Mouse (Mus musculus) ovary, postnatal 36 days (tissue): ENCODE measurements around the gene Ssbp4.

Experiments used
- DNase-seq: peaks from one replicate; pipeline ENCODE4 v3.0.0; 2022; ENCODE audit warnings: low spot score, mixed read lengths

Gene Ssbp4

GRCm38 (mm10) chr8:70608749-70609367, at the start of gene Ssbp4:
Gene Ssbp4, minus strand, starts transcription at chr8:70608872.
- no peak for DNase-seq

DNA sequence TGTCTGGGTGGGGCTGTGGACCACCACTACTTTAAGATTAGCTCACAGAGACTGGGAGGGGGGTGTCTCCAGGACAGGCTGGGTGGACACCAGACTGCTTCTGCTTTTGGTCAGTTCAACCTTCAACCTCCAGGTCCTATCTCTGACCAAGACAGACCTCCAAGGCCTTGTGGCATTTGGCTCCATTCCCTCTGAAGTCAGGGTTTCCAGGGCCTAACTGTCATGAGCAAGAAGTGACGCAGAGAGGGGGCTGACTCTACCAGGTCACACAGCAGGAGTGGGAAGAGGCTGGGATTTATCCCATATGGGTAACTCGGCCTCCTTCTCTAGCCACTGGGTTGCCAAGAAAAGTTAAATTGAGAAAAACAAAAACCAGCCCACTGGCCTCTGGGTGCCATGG, 49.1 kb upstream of the Ssbp4 start:
- no peak for DNase-seq

DNA sequence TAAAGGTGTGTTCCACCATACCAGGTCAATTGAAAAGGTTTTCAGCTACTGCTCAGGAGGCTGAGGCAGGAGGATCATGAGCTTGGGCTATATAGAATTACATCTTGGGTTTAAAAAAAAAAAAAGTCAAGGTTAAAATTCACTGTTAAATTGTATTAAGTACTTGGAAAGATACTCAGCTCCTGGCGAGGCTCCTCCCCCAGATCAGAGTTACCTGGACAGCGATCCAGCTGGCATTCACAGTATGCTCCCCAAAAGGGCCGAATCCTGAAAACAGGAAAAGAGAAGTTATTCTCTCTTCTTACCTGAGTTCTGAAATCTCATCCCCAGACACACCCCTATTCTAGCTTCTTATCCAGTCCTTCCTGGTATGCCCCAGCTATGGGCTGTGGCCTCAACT, 48.5 kb upstream of the Ssbp4 start:
- no peak for DNase-seq

DNA sequence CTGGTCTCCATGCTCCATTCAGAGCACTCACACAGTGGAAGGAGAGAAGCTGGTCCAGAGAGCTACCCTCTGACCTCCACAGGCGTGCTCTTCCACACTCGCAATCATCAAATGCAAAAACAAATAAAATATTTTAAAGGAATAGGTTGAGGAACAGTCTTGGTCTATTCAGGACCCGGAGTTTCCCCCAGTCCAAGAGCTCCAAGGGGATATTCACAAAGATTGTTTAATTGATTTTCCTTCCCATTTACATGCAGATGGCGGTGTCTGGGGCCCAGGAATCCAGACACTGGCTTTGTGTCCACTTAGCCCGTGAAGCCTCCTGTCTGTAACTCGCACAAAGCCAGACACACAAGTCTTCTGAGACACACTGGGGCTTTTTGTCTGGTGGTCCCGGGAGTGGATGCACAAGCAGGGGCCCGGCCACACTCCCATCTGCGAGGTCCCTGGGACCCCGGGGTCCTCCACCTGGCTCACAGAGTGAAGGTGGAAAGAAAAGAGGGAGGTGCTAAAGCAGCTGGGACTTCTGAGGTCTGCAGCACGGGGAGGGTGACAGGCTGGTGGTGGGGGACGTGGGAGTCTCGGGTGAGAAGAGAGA, 47.6 kb upstream of the Ssbp4 start:
- no peak for DNase-seq

DNA sequence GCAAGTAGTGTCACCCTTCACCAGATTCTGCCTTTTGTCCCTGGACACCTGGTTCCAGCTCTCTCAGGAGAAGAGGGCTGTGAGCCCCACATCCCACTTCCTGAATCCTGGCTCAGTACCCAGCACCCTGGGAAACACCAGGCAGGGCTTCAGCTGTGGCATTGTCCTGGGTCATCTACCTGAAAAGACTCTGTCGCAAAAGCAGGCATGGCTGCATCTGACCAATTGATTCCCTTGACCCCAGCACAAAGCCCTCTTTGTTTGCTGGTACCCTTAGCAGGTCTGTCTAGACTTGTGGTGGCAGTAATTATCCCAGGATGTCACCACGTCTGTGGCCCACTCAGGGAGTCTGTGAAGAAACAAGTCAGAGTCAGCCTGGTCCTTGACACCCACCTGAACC, 46.8 kb upstream of the Ssbp4 start:
- no peak for DNase-seq

DNA sequence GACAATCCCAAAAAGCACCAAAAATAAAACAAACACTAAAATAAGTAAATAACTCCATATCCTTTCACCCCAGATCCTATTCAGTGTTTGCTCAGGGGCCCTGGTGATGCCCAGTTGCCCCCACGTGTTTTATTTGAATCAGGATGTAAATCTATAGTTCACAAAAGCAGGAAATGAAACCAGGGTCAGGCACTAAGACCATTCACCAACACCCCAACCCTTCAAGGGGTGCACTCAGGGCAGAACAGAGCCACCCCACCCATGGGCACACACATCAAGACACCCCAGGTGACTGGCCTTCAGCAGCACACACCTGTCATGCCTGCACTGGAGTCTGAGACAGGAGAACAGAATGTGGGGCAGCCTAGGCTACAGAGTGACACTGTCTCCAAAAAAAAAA, 45.4 kb upstream of the Ssbp4 start:
- DNase-seq: no peak

DNA sequence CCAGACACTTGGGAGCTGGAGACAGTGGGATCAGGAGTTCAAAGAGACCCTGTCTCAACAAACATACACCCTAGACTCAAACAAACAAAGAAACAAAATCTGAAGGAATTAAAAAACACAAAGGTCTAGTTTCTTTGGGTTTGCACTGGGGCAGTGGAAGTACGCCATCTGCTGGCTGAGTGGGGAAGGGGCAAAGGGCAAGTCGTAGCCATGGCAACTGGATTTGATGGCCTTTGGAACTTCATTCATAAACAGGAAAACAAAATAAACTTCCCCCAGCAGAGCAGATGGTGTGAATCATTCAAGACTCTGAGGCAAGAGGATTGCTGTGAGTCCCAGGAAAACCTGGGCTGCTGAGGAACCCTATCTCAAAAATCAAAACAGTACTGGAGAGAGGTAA, 44.6 kb upstream of the Ssbp4 start:
- DNase-seq: peak; percentile 62

- no peak for DNase-seq
These were observed 41.7 kb upstream of the Ssbp4 start for GRCm38 (mm10) chr8:70650351-70650750.

DNA sequence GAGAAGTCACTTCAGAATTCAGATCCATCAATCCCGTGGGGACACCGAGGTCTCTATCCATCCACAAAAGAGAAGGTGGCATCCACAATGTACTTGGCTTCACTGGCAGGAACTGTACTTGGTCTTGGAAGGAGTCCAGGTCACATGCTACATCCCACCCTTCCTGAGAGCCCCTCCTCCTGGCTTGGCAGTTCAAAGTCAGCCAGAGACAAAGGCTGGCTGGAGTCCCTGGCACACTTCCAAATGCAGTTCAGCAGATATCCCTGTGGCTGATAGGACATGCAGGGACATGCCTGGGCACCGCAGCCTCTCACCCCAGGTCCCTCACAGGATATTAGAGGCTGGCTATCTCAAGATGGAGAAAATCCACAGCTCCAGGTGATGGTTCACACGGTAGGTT, 40.7 kb upstream of the Ssbp4 start:
- DNase-seq: peak; percentile 81

DNA sequence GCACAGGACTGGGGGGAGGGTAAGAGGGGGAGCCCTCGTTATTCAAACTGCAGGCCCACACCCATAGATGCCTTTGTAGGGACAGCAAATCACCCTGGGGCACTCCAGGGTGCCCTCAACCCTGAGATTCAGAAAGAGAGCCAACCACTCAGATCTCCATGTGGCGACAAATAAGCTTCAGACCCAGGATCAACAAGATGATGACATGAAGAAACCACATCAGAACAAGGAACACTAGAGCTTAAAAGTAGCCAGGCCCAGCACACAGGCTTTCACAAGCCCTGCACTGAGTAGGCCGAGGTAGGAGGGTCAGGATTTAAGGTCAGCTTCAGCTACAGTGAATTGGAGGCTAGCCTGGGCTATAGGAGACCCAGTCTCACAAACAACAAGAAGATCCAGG, 40.2 kb upstream of the Ssbp4 start:
- no peak for DNase-seq

DNA sequence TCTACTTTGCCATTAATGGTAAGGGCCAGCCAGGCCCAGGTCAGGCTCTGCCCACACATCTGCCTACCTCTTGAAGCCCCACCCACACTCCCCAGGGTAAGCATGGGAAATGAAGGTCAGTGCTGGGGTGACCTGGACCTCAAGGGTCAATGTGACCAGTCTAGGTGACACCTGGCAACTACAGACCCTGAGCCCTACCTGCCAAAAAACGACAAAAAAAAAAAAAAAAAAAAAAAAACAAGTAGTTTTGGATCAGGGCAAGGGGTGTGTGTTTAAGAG, 39.4 kb upstream of the Ssbp4 start:
- no peak for DNase-seq

DNA sequence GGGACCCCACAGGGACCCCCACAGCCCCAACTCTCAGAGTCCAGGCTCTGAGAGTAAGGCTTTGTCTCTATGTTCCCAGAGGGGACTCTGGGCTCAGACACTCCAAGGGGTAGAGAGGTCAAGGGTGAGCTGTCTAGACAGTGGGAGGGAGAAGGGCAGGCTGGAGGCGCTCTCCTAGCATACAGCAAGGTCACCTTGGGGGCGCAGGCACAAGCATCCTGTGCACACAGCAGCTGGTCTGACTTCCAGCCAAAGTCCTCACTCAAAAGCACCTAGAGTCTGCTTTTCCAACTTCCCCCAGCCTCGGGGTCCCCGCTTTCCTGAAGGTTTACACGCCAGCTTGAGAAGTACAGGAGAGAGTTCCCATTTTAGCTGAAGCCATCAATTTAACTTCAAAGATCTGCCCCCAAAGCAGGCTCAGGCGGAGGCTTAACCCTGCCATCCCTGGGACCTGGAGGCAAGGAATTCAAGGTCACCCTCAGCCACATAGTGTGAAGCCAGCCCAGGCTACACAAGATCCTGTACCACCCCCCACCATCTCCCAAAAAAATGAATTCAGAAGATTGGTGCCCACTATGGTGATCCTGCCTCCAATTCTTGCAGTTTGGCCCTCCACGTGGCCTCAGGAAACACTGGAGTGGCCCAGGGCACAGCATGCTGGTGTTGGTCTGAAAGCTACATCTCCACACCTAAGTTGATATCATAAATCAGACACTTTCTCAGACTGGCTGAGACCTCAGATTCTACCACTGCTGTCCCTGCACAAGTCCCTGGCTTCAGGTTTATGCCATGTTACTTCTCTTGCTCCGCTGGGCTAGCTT, 38.9 kb upstream of the Ssbp4 start:
- peak; percentile 62 for DNase-seq

- no peak for DNase-seq
These were observed 38.1 kb upstream of the Ssbp4 start for GRCm38 (mm10) chr8:70646775-70647174.

GRCm38 (mm10) chr8:70646369-70646768, 37.7 kb upstream of the Ssbp4 start:
- DNase-seq: no peak

DNA sequence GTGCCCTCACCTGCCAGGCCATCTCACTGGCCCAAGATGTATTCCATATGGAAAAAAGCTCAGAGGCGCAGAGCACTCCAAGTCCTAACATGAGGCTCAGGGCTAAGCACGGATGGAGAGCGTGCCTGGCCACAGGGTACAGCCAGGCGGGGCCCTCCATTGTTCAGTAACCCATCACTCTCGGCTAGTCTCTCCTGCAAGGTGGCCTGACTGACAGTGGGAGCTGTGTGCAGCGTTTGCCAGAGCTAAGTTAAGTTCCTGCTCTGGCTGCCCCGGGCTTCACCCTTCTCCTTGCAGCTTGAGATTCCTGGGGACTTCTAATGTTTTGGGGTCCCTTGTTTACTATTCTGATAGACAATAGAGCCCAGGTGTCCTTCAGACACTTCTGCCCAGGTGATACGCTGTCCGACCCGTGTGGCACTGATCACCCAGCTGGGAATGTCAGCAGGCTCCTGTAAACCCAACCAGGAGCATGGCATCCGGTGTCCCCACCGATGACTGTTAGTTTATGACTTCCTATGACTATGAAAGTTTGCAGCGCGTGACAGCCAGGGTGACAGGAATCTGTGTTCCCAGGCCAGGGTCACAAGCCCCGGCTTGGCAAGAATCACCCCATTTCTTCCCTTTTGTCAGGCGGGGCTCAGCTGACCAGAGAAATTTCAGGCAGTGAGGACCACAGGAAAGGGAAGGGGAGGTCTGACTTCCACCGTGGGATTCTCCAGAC, 37.0 kb upstream of the Ssbp4 start:
- no peak for DNase-seq

GRCm38 (mm10) chr8:70644065-70644464, 35.4 kb upstream of the Ssbp4 start:
- no peak for DNase-seq

GRCm38 (mm10) chr8:70643019-70643418, 34.3 kb upstream of the Ssbp4 start:
- DNase-seq: no peak

DNA sequence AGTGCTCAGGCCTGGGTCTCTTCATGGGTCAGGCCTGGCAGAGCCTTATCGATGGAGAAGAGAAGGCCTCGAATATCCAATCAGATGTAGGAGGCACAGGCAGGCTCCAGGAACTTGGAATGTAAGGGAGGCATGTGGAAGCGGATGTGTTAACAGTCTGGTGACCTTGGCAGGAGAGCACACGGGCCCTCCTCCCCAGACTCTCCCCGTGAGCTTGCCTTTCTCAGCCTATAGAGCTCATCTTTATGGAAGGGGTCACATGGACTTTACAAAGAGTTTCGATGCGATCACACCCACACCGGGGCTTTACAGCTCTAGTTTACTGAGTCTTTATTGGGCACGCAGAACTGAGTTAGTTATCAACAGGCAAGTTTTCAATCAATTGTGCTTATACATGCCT, 30.1 kb upstream of the Ssbp4 start:
- DNase-seq: no peak

GRCm38 (mm10) chr8:70636838-70637237, 28.2 kb upstream of the Ssbp4 start:
- DNase-seq: no peak

GRCm38 (mm10) chr8:70635527-70635926, 26.9 kb upstream of the Ssbp4 start:
- DNase-seq: no peak

GRCm38 (mm10) chr8:70634066-70634465, 25.4 kb upstream of the Ssbp4 start:
- peak; percentile 48 for DNase-seq

- DNase-seq: no peak
These were observed 23.7 kb upstream of the Ssbp4 start, which contains the start of gene Gdf15 for GRCm38 (mm10) chr8:70632346-70632892. Gene Gdf15, minus strand, starts transcription at chr8:70632456.

DNA sequence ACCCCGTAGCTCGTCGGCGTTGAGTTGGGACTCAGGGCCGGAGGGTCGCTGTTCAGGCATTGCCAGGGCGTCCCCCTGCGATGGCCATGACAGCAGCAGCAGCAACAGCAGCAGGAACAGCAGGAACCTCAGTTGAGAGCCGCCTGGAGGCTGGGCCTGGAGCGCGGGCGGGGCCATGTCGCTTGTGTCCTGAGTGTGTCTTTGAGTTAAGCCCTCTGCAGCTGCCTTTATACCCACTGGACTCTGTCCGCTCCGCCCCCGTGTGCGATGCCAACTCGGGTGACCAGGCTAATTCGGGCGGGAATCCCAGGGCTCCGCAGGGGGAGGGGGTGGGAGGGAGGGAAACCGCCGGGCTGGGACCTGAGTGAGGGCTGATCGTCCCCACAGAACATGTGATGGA, 22.8 kb upstream of the Ssbp4 start:
- DNase-seq: no peak
